Mouse (Mus musculus): ENCODE measurements around the gene Borcs5.

DNA sequence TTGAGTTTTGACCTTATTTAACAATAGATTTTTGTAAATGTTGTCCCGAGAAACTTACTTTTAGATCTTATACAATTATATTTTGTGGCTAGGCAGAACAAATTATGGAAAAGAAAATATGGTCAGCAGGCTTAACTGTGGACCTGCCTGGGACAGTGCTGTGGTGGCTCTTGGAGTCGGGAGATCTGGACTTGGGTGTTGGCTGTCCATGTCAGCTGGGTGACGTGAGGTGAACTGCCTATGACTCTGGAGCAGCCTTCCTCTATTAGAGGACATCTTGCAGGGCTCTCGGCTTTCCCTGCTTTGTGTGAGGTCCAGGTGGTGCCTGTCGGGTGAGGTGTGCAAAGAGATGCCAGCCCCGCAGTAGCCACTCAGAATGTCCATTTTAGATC is 61.9 kb downstream of the Borcs5 start:
- TF ChIP-seq CTCF (IDR thresholded peaks at IDR 0.05; ENCODE audit: extremely low read depth, insufficient read depth, insufficient read length, insufficient replicate concordance): no peak
- no peak for TF ChIP-seq POLR2A (IDR thresholded peaks at IDR 0.05; ENCODE audit: low read depth, low read length)

Data from spleen, adult 2 months (tissue).